Mouse (Mus musculus) CH12F3 (cell line): Measurements from ENCODE around the gene Taf15.

Source experiments
- in situ Hi-C: fragments of 300-500 bp; cut with MboI; formaldehyde crosslinking; loops from 2 replicates; pipeline ENCODE4 v1.14.3; 2020; ENCODE audit warnings: low sequenced_read_pairs

The Taf15 gene

GRCm38 (mm10) chr11:83472324-83473234, at the start of gene Taf15:
TSS of gene Taf15 (plus strand) at chr11:83473086.
- in situ Hi-C loops, result no loop called here

DNA sequence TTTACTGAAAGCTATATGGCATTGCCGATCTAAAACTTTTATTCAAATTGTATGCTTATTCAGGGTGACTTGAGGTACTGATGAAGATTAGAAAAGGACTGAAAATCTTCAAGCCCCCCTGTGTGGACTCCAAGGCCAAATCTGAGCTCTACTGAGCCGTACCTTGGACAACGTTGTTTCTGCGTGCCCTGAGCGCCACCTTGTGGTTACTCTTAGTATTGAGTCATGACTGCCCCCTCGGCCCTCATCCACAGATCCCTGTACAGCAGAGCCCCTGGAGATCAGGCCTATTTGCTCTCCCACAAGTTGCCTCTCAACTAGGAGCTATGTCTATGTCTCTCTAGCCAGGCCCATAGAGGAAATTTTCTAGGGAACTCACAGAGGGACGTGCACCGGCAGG, 48.2 kb upstream of the Taf15 start:
- in situ Hi-C loops, result loop anchor here (5.0 kb wide), 1 partner anchor 72 kb away; no protein-coding TSS in a partner anchor

- in situ Hi-C loops, result no loop called here
These were observed 45.9 kb upstream of the Taf15 start for GRCm38 (mm10) chr11:83426964-83427363.

GRCm38 (mm10) chr11:83429355-83429754, 43.5 kb upstream of the Taf15 start, which contains the start of gene Gas2l2:
TSS of gene Gas2l2 (minus strand) at chr11:83429455.
- in situ Hi-C loops, result no loop called here

DNA sequence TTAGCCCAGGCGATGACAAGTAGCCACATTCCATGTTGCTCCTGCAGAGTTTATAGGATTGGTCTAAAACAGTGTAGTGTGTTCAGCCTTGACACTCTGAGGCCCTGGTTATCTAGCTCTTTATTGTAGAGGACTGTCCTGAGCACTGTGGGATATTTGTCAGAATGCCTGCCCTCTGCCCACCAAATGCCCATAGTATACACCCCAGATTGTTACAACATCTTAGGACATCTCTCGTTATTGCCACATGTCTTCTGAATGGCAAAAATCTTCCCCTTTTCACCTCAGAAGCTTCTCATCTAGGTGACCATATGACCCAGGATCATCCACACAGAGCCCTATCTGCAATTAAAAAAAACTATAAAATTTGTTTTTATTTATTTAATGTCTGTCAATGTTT, 40.4 kb upstream of the Taf15 start:
- in situ Hi-C loops, result no loop called here

GRCm38 (mm10) chr11:83437377-83437776, 35.5 kb upstream of the Taf15 start, which contains the start of gene 1700020L24Rik:
TSS of gene 1700020L24Rik (plus strand) at chr11:83437677.
- in situ Hi-C loops, result no loop called here

DNA sequence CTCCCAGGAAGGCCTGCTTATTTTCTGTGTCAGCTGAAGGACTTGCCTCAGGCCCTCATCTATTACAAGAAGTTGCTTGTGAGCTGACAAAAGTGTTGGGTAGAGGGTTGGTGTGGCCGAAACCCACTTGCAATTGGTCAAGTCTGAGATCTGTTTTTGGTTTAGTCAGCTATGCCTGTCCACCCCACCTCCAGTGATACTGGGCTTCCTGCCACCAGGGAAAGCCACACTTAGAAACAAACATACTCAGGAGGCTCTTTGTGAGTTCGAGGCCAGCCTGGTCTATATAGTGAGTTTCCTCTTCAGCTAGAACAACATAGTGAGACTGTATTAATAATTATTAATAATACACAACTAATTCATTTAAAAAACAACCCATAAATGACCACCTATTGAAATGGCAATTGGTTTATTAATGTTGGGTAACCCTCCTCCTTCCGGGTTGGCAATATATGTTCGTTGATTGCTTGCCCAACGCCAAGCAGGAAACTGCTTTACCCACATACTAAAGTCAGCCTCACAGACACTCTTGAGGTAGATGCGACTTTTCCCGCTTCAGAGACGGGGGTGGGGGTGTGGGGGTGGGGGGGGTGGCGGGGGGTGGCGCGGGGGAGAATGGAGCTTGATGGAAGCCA, 33.3 kb upstream of the Taf15 start:
- in situ Hi-C loops, result no loop called here

GRCm38 (mm10) chr11:83440081-83441064, 32.5 kb upstream of the Taf15 start:
- in situ Hi-C loops, result no loop called here

GRCm38 (mm10) chr11:83441235-83441634, 31.7 kb upstream of the Taf15 start:
- in situ Hi-C loops, result no loop called here

DNA sequence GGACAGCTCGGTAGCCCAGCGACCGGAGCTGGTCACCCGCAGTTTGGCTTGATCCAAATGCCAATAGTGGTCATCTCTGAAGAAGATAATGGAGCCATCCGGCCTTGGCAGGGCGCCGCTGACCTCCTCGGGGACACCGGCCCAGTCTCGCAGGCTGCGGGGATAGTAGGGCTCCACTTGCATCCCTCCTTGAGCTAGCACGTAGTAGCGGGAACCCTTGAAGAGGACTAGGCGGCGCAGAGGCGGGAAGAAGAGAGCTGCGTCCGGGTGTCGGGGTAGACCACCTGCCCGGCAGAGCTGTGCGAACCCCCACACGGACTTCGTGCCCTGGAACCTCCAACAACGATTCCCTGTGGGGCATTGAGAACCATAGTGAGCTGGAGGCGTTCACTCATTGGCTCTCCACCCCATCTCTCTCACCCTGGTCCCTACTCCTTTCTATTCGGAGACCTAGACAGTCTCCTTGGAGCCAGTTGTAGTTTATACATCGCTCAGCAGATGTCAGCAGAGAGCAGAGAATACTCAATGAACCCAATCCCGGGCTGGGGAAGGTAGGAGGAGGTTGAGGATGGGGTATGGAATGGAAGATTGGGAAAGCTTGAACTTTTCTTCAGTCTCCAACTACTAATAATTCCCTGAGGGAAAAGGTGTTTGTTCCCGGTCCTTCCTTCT, 30.2 kb upstream of the Taf15 start:
- in situ Hi-C loops, result no loop called here

- in situ Hi-C loops, result no loop called here
These were observed 29.1 kb upstream of the Taf15 start for GRCm38 (mm10) chr11:83443824-83444223.

- in situ Hi-C loops, result no loop called here
These were observed 27.9 kb upstream of the Taf15 start for GRCm38 (mm10) chr11:83445001-83445400.

GRCm38 (mm10) chr11:83447612-83448011, 25.3 kb upstream of the Taf15 start:
- in situ Hi-C loops, result no loop called here

DNA sequence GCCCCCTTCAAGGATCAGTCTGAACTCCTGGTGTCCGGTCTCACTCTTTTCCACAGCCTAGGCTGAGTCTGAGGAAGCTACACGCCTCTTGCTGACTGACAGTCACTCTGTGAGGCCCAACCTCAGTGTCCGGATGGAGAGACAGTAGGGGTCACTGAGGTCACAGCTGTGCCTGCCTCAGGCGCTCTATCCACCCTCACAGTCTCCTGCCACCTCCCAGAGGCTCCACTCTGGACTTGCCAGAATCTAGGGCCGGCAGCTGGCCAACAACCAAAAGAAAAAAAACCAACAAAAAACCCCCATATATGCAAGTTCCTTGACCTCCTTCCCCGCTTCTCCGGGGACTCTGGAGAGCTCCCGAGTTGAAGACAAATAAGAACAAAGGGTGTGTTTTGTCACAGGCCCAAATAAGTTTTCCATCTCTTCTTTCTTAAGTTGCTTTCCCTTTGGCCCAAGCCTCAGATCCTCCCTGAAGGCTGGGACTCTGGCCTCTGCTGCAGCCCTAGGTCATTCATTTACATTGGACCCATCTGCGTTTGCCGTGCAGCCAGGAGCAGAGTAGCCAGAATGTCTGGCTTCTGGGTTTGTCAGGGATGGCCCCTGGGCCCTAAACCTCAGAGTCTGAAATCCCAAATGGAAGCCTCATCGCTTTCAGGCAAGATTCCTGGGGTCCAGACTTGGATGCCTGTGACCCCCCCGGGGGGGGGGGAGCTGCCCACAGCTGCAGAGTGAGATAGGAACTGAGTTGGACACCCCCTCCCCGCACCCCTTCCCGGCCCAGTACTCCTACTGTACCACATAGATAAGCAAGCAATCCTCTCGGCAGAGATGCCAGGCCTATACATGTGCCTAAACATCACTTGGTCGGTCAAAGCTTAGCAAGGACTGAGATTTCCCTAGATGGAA, 24.6 kb upstream of the Taf15 start:
- in situ Hi-C loops, result no loop called here

DNA sequence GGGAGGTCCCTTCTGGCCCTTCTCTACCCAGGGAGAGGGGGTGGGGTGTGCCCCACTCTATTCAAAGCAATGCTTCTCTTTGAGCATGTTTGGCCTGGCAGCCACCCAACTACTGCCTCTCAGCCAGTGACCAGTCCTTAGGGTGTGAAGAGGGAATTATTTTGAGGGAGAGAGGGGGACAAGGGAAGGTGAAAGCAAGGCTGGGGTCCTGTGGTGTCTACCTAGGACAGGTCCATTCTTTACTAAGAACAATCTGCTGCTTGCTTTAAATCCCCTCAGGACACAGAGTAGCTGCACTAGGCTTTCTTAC, 24.0 kb upstream of the Taf15 start:
- in situ Hi-C loops, result no loop called here

DNA sequence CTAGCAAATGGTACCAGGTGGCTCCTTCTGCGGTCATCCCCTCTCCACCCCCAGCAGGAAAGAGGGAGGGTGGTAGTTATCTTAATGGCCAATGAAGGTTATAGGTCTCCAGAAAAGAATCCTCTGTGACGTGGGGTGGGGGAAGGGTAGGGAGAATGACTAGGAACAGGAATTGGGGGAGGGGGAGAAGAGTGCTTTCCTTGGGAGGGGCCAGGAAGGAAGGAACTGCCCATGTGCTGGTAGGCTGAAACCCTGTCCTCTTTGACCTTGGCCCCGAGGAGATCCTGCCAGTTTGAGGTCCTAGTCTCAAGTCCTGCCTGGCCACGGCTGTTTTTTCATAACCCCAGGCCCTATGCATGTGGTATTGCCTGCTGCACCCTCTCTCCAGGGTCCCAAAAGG, 23.6 kb upstream of the Taf15 start:
- in situ Hi-C loops, result no loop called here

- in situ Hi-C loops, result no loop called here
These were observed 22.3 kb upstream of the Taf15 start for GRCm38 (mm10) chr11:83450550-83450949.

DNA sequence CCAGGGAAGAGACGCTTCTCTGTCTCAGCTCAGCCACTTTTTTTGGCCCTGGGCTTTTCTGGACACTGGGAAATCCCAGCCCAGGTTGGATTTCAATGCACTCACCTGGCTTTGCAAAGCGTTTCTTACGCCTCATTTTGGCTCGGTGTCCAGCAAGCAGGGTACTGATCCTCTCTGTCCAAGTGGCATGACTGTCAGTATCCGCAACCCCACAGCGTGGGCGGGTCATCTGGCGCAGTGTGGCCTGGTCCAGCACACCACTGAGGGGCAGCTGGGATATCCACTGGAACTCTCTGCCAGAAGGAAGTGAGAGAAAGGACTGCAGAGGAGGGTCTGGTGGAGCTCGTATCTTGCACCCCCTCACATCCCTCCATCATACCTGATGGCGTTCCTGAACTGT, 21.6 kb upstream of the Taf15 start:
- in situ Hi-C loops, result no loop called here

DNA sequence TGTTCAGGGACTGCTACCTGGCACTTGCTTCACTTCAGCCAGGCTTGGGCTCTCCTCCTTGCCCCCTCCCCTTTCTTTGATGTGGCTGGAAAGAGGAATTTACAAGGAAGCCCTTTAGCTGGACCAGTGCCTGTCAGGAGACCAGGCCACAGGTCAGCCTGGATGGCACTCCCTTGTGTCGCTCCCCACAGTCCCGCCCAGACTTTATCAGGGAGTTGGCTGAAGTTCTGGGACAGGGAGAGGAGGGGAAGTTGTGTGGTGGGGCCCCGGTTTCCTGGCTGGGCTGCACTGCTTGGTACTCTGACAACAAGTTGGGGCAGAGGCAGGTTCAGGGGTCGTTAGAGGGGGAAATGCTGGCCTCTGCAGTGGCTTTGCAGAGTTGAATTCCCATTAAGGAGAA, 18.3 kb upstream of the Taf15 start:
- in situ Hi-C loops, result no loop called here
